Mouse (Mus musculus): ENCODE measurements at regions not wholly inside any gene's neighbourhood (a gene's known extent, or its start where the extent isn't known, plus 50 kb on each side); places are given as distances from the start of the nearest gene placed in this dataset.
"Not testable (repeated sequence)": the region's sequence is repeated elsewhere in the genome, so short reads cannot be mapped to it uniquely, and the experiment has no call there.

DNA sequence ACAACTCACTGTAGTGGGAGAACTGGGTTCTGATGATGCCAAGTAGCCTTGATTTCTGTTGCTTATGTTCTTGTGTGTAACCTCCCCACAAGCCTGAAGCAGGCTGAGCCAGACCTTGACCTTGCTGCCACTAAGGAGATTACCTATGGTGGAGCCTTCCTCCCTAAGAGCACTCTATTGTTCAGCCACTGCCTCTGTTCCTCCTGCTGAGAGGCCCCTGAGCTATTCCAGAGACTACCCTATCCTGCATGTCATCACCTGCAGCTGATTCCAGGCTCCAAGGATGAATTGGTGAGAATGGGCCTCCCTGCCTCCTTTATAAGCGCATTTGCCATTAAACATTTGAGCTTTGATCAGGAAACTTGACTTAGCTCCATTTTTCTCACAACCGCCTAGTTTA, 60.8 kb upstream of the Dnajc1 start:
- ATAC-seq (ENCODE audit: poor library complexity, severe bottlenecking): not testable (repeated sequence)

DNA sequence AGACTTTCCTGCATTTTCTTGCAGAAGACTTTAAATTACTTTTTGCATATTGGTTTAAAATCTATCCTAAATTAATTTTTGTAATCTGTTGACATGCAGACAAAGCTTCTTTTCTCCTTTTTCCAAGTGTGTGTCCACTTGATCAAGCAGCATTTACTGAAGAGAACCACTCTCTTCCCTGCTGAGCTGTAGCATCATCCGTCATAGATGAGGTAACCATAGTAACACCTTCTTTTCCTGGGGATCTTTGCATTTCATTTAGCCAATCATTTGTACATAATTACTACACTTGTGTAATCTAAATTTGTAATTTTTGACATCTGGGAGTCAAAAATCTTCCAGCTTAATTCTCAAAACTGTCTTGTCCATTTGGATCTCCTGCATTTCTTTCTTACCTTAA, 53.2 kb upstream of the Dnajc1 start:
- ATAC-seq (ENCODE audit: poor library complexity, severe bottlenecking): no peak

Measured in megakaryocyte, adult 5-6 weeks (primary cell).